Mouse (Mus musculus): ENCODE measurements at regions not wholly inside any gene's neighbourhood (a gene's known extent, or its start where the extent isn't known, plus 50 kb on each side); places are given as distances from the start of the nearest gene placed in this dataset.

- TF ChIP-seq CTCF (IDR thresholded peaks at IDR 0.05; ENCODE audit: low read depth, low read length) (no peak), POLR2A (IDR thresholded peaks at IDR 0.05; ENCODE audit: extremely low read depth, insufficient read depth, low read length) (no peak)
These were observed 190.0 kb downstream of the Clic5 start for GRCm38 (mm10) chr17:44378391-44378790.

All from liver, adult 2 months (tissue).